Mouse (Mus musculus) forebrain, postnatal 0 days (tissue): Measurements from ENCODE around the gene Megf11. TPM values are rescaled to one million over a fixed set of nuclear protein-coding genes. Genes with fewer than 3 reads are reported as not detected.

Source experiments
- ATAC-seq: fragments of 200-750 bp; cut with Nextera tagmentation; 2 replicates; pipeline ENCODE4 v1.8.0; 2017; ENCODE audit warnings: mild to moderate bottlenecking, moderate library complexity
- DNase-seq: peaks from one replicate; pipeline ENCODE4 v3.0.0-alpha.2; 2015
- H3K27ac ChIP-seq: fragments of 300-500 bp; sonication (generic); 2 replicates; pipeline ENCODE4 v1.5.1; 2014; ENCODE audit warnings: low read depth, mild to moderate bottlenecking, antibody characterized with exemption, low read length, moderate library complexity, mixed read lengths
- H3K27me3 ChIP-seq: fragments of 300-500 bp; sonication (generic); 2 replicates; pipeline ENCODE4 v1.6.1; 2014; ENCODE audit warnings: mild to moderate bottlenecking, low read length, mixed read lengths; ENCODE audit not compliant: insufficient read depth
- H3K36me3 ChIP-seq: fragments of 300-500 bp; sonication (generic); 2 replicates; pipeline ENCODE4 v1.6.1; 2014; ENCODE audit warnings: mild to moderate bottlenecking, moderate library complexity; ENCODE audit not compliant: insufficient read depth
- H3K4me1 ChIP-seq: fragments of 300-500 bp; sonication (generic); 2 replicates; pipeline ENCODE4 v1.6.1; 2014; ENCODE audit warnings: antibody characterized with exemption; ENCODE audit not compliant: insufficient read depth
- H3K4me2 ChIP-seq: fragments of 300-500 bp; sonication (generic); 2 replicates; pipeline ENCODE4 v1.6.1; 2014; ENCODE audit warnings: low read depth, mild to moderate bottlenecking, moderate library complexity
- H3K4me3 ChIP-seq: fragments of 300-500 bp; sonication (generic); 2 replicates; pipeline ENCODE4 v1.5.1; 2014; ENCODE audit warnings: low read depth, low read length, mixed read lengths
- H3K9ac ChIP-seq: fragments of 300-500 bp; sonication (generic); 2 replicates; pipeline ENCODE4 v1.6.1; 2014; ENCODE audit warnings: mild to moderate bottlenecking
- H3K9me3 ChIP-seq: fragments of 300-500 bp; sonication (generic); 2 replicates; pipeline ENCODE4 v1.6.1; 2016; ENCODE audit warnings: low read length
- CTCF ChIP-seq: sonication (generic); IDR thresholded peaks from 2 replicates; pipeline ENCODE4 v1.5.1; 2016; ENCODE audit warnings: antibody characterized with exemption, control low read depth, low read depth
- WGBS: fragments of 180-500 bp; shearing (Covaris S2); extraction: QIAGEN DNeasy Blood & Tissue Kit; methylation state at CpG from one replicate; pipeline ENCODE4 v1.1.7; 2014; 5-methylcytosine and 5-hydroxymethylcytosine counted together
- polyA plus RNA-seq: library from polyadenylated mRNA; unstranded; fragments of >200 nt; fragmentation: Nextera tagmentation; extraction: Ambion mirVana; gene quantifications from 2 replicates; pipeline ENCODE4 v1.2.1, GENCODE M21; 2015
- total RNA-seq: library from RNA; depleted of rRNA; stranded (reverse); fragments of >200 nt; gene quantifications from 2 replicates; pipeline ENCODE4 v1.2.3, GENCODE M21; 2014

Gene Megf11
- total and polyA plus RNA-seq, 2 experiments from 2014 or later, result 8.9 to 14.5 TPM

- H3K36me3 ChIP-seq, result no peaks in the 10 kb centered on the region
- DNase-seq, result peak; percentile 49
- no peak overlapping the region for H3K4me3 ChIP-seq
- H3K4me2 ChIP-seq, result no peak overlapping the region
- peak overlapping the region; percentile 35 for H3K27ac ChIP-seq
- WGBS, result 20% methylated on average over 5 of the region's 5 CpGs
- peak; percentile 73 for ATAC-seq
- H3K9me3 ChIP-seq, result no peaks in the 10 kb centered on the region
- H3K9ac ChIP-seq, result no peak overlapping the region
- H3K4me1 ChIP-seq, result no peaks in the 10 kb centered on the region
- H3K27me3 ChIP-seq, result no peaks in the 10 kb centered on the region; the same call in 1 of the 2 replicates
- no peak for TF ChIP-seq CTCF
Observed at GRCm38 (mm10) chr9:64621499-64622296, 236.3 kb downstream of the Megf11 start.

DNA sequence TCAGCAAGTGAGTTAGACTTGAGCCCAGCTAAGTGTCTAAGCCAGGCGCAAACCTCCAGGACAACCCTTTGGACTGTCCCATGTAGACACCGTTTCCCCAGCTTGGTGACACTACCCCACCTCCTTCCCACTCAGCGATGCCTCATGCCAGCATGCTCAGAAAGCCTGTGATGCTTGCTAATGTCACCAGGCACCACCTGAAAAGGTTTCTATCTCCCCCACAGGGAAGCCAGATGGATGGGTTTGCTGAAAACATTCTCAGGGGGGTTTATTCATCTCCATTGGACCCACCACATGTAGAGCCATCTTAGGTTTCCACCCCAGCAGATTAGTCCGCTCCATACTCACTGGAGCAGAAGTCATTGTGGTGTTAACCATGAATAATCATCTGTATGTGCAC lies 237.9 kb downstream of the Megf11 start:
- no peak for ATAC-seq
- no peaks in the 10 kb centered on the region for H3K36me3 ChIP-seq
- no peak overlapping the region for H3K9ac ChIP-seq
- no peak overlapping the region for H3K27ac ChIP-seq
- TF ChIP-seq CTCF, result no peak
- H3K4me2 ChIP-seq, result no peak overlapping the region
- DNase-seq, result no peak
- no peaks in the 10 kb centered on the region for H3K9me3 ChIP-seq
- no peaks in the 10 kb centered on the region for H3K27me3 ChIP-seq
- H3K4me1 ChIP-seq, result no peaks in the 10 kb centered on the region
- whole genome bisulfite sequencing, result 84% methylated on average over 4 of the region's 4 CpGs
- H3K4me3 ChIP-seq, result no peak overlapping the region

GRCm38 (mm10) chr9:64624536-64624935 lies 239.1 kb downstream of the Megf11 start:
- ATAC-seq, result no peak

DNA sequence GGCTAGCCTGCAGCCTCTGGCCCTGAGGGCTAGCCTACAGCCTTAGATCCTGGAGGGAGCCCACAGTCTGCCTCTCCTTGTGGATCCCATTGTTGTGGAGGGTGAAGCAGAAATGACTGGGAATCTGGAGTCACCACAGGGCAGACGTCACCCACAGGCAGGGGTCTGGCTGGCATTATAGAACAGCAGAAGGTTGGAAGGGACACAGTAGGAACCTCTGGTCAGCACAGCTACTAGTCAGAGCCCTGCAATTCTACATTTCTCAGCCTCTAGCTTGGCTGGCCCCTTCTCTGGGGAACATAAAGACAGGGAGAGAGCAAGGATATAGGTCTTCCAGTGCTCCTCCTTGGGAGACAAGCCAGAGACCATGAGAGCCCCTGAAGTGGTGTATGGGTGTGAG lies 244.4 kb downstream of the Megf11 start:
- no peak for ATAC-seq

More at GRCm38 (mm10) chr9:64624536-64624935, 239.1 kb downstream of the Megf11 start:
- no peak for DNase-seq
- H3K4me2 ChIP-seq, result no peak overlapping the region
- 77% methylated on average over 8 of the region's 8 CpGs for WGBS
- H3K27ac ChIP-seq, result no peak overlapping the region
- H3K9me3 ChIP-seq, result no peaks in the 10 kb centered on the region
- no peak overlapping the region for H3K9ac ChIP-seq
- no peaks in the 10 kb centered on the region for H3K27me3 ChIP-seq
- TF ChIP-seq CTCF, result no peak
- H3K4me1 ChIP-seq, result no peaks in the 10 kb centered on the region
- H3K36me3 ChIP-seq, result no peaks in the 10 kb centered on the region
- H3K4me3 ChIP-seq, result no peak overlapping the region

DNA sequence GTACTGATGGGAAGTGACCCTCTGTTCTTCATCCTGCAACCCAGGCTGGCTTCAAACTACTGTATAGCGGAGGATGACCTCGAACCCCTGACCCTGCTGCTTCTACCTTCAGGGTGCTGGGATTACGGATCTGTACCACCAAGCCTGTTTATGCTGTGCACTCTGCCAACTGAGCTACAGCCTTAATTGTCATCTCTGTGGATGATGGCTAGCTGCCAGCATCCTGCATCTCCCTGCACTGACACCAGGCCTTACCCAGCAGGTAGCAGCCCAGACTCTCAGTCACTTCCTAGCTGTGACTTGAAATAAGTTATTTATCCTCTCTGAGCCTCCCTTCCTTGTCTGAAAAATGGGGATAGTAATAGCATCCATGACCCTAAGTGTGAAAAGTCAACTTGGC lies 247.7 kb downstream of the Megf11 start:
- ATAC-seq (no peak), DNase-seq (no peak)
- no peak for TF ChIP-seq CTCF
- Histone ChIP-seq H3K27me3 (no peaks in the 10 kb centered on the region), H3K9ac (no peak overlapping the region), H3K36me3 (no peaks in the 10 kb centered on the region), H3K4me1 (no peaks in the 10 kb centered on the region), H3K4me2 (no peak overlapping the region), H3K9me3 (no peaks in the 10 kb centered on the region), H3K27ac (no peak overlapping the region), H3K4me3 (no peak overlapping the region)
- WGBS, result 70% methylated on average over 3 of the region's 3 CpGs

More for the DNA sequence above, 244.4 kb downstream of the Megf11 start:
- no peaks in the 10 kb centered on the region for H3K27me3 ChIP-seq
- DNase-seq, result no peak
- no peak overlapping the region for H3K27ac ChIP-seq
- H3K9me3 ChIP-seq, result no peaks in the 10 kb centered on the region
- H3K9ac ChIP-seq, result no peak overlapping the region
- H3K4me2 ChIP-seq, result no peak overlapping the region
- no peaks in the 10 kb centered on the region for H3K36me3 ChIP-seq
- H3K4me3 ChIP-seq, result no peak overlapping the region
- TF ChIP-seq CTCF, result no peak
- no peaks in the 10 kb centered on the region for H3K4me1 ChIP-seq
- 38% methylated on average over 1 of the region's 1 CpGs for whole genome bisulfite sequencing

GRCm38 (mm10) chr9:64636111-64636510 lies 250.7 kb downstream of the Megf11 start:
- H3K9me3 ChIP-seq, result no peaks in the 10 kb centered on the region
- no peak overlapping the region for H3K9ac ChIP-seq
- peak; percentile 32; the same call in 1 of the 2 replicates for ATAC-seq
- 0 out of 2 replicates have a peak, but pooled peaks cover 2% of the 10 kb centered on the region for H3K4me1 ChIP-seq
- H3K36me3 ChIP-seq, result no peaks in the 10 kb centered on the region
- DNase-seq, result no peak
- WGBS, result 38% methylated on average over 6 of the region's 6 CpGs
- no peak overlapping the region for H3K4me2 ChIP-seq
- TF ChIP-seq CTCF, result no peak
- no peaks in the 10 kb centered on the region for H3K27me3 ChIP-seq
- no peak overlapping the region for H3K4me3 ChIP-seq
- no peak overlapping the region for H3K27ac ChIP-seq

DNA sequence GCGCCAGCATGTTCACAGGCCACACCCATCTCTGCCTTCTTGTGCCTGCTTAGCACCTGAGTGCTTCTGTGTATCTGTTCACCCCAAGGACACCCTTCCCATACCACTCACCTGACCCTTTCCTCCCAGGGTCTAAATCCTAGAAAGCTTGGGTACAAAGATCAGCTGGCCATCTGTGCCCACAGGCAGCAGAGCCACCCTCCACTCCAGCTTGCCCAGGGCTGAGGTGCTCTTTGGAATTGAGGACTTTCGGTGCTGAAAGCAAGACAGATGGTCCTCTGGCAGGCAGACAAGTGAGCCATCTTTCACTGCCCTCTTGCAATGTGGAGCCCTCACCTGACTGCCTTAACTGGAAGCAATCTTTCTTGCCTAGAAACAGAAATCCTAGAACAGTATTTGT lies 251.5 kb downstream of the Megf11 start:
- Histone ChIP-seq H3K27me3 (no peaks in the 10 kb centered on the region), H3K4me2 (no peak overlapping the region), H3K9me3 (no peaks in the 10 kb centered on the region), H3K9ac (no peak overlapping the region), H3K36me3 (no peaks in the 10 kb centered on the region), H3K27ac (no peak overlapping the region), H3K4me1 (0 out of 2 replicates have a peak, but pooled peaks cover 2% of the 10 kb centered on the region), H3K4me3 (no peak overlapping the region)
- no peak for ATAC-seq
- WGBS, result 73% methylated on average over 2 of the region's 2 CpGs
- DNase-seq, result no peak
- TF ChIP-seq CTCF, result no peak
